Mouse (Mus musculus) heart, embryonic 16.5 days (tissue): ENCODE measurements around the gene Sipa1l2. TPM values are rescaled to one million over a fixed set of nuclear protein-coding genes. Genes with fewer than 3 reads are reported as not detected.

ENCODE experiments used
- ATAC-seq: fragments of 200-750 bp; cut with Nextera tagmentation; replicated peaks from 2 replicates; pipeline ENCODE4 v1.8.0; 2017; ENCODE audit warnings: moderate number of reproducible peaks; ENCODE audit not compliant: insufficient read depth, low FRiP score; ENCODE audit errors: extremely low read depth
- H3K27ac ChIP-seq: fragments of 300-500 bp; sonication (generic); 2 replicates; pipeline ENCODE4 v1.5.1; 2014; ENCODE audit warnings: mild to moderate bottlenecking, low read length, control low read depth, moderate library complexity
- H3K27me3 ChIP-seq: fragments of 300-500 bp; sonication (generic); 2 replicates; pipeline ENCODE4 v1.6.1; 2014; ENCODE audit warnings: low read length, mixed read lengths; ENCODE audit not compliant: control insufficient read depth, insufficient read depth
- H3K36me3 ChIP-seq: fragments of 300-500 bp; sonication (generic); 2 replicates; pipeline ENCODE4 v1.6.1; 2014; ENCODE audit not compliant: control insufficient read depth, insufficient read depth
- H3K4me1 ChIP-seq: fragments of 300-500 bp; sonication (generic); 2 replicates; pipeline ENCODE4 v1.6.1; 2014; ENCODE audit warnings: low read length, mixed read lengths; ENCODE audit not compliant: control insufficient read depth, insufficient read depth
- H3K4me2 ChIP-seq: fragments of 300-500 bp; sonication (generic); 2 replicates; pipeline ENCODE4 v1.6.1; 2014; ENCODE audit warnings: low read depth, mild to moderate bottlenecking, control low read depth, low read length
- H3K4me3 ChIP-seq: fragments of 300-500 bp; sonication (generic); 2 replicates; pipeline ENCODE4 v1.5.1; 2014; ENCODE audit warnings: mild to moderate bottlenecking, control low read depth, low read length
- H3K9ac ChIP-seq: fragments of 300-500 bp; sonication (generic); 2 replicates; pipeline ENCODE4 v1.6.1; 2014; ENCODE audit warnings: low read length, control low read depth
- H3K9me3 ChIP-seq: fragments of 300-500 bp; sonication (generic); replicated peaks from 2 replicates; pipeline ENCODE4 v1.6.1; 2016; ENCODE audit warnings: low read length; ENCODE audit not compliant: control insufficient read depth
- whole genome bisulfite sequencing: fragments of 180-500 bp; shearing (Covaris S2); extraction: QIAGEN DNeasy Blood & Tissue Kit; methylation state at CpG from one replicate; pipeline ENCODE4 v1.1.7; 2014; 5-methylcytosine and 5-hydroxymethylcytosine counted together
- polyA plus RNA-seq: library from polyadenylated mRNA; unstranded; fragments of >200 nt; fragmentation: Nextera tagmentation; extraction: Ambion mirVana; gene quantifications from 2 replicates; pipeline ENCODE4 v1.2.1, GENCODE M21; 2015

The Sipa1l2 gene
- polyA plus RNA-seq, 1 experiment from 2014 or later: 19.9 TPM

- no peaks in the 10 kb centered on the region for H3K36me3 ChIP-seq
- H3K9ac ChIP-seq: no peak overlapping the region
- H3K9me3 ChIP-seq: no peaks in the 10 kb centered on the region
- H3K4me2 ChIP-seq: no peak overlapping the region
- no peak for ATAC-seq
- peaks cover 66% of the 10 kb centered on the region for H3K4me1 ChIP-seq
- no peak overlapping the region for H3K4me3 ChIP-seq
- 67% methylated on average over 3 of the region's 3 CpGs for WGBS
- no peak overlapping the region for H3K27ac ChIP-seq
- no peaks in the 10 kb centered on the region for H3K27me3 ChIP-seq
Measured at GRCm38 (mm10) chr8:125502828-125503227, 66.8 kb downstream of the Sipa1l2 start.

- Histone ChIP-seq H3K27ac (peak overlapping the region; percentile 26; the same call in 1 of the 2 replicates), H3K27me3 (no peaks in the 10 kb centered on the region), H3K9ac (no peak overlapping the region), H3K9me3 (no peaks in the 10 kb centered on the region), H3K4me1 (peaks cover 54% of the 10 kb centered on the region), H3K4me2 (no peak overlapping the region; the same call in 1 of the 2 replicates), H3K36me3 (no peaks in the 10 kb centered on the region), H3K4me3 (no peak overlapping the region)
- no peak for ATAC-seq
- 73% methylated on average over 5 of the region's 5 CpGs for WGBS
Measured at GRCm38 (mm10) chr8:125500005-125500404, 69.6 kb downstream of the Sipa1l2 start.

- 40% methylated on average over 10 of the region's 10 CpGs for WGBS
- Histone ChIP-seq H3K9ac (peak overlapping the region; percentile 44), H3K4me3 (no peak overlapping the region), H3K4me2 (no peak overlapping the region), H3K9me3 (no peaks in the 10 kb centered on the region), H3K27me3 (no peaks in the 10 kb centered on the region), H3K36me3 (no peaks in the 10 kb centered on the region), H3K27ac (peak overlapping the region; percentile 15), H3K4me1 (peaks cover 45% of the 10 kb centered on the region)
- ATAC-seq: no peak
Measured at GRCm38 (mm10) chr8:125498508-125498907, 71.1 kb downstream of the Sipa1l2 start.

- ATAC-seq: no peak
- Histone ChIP-seq H3K27me3 (no peaks in the 10 kb centered on the region), H3K36me3 (peaks cover 13% of the 10 kb centered on the region), H3K9ac (no peak overlapping the region), H3K4me2 (no peak overlapping the region), H3K4me3 (no peak overlapping the region), H3K4me1 (peaks cover 45% of the 10 kb centered on the region), H3K27ac (peak overlapping the region; percentile 52), H3K9me3 (no peaks in the 10 kb centered on the region)
- 62% methylated on average over 2 of the region's 2 CpGs for WGBS
Measured at GRCm38 (mm10) chr8:125495545-125495944, 74.1 kb downstream of the Sipa1l2 start.

GRCm38 (mm10) chr8:125493254-125493815 is 76.3 kb downstream of the Sipa1l2 start:
- H3K4me1 ChIP-seq: peaks cover 35% of the 10 kb centered on the region
- no peak overlapping the region for H3K9ac ChIP-seq
- no peaks in the 10 kb centered on the region for H3K27me3 ChIP-seq
- H3K9me3 ChIP-seq: no peaks in the 10 kb centered on the region
- ATAC-seq: no peak
- 44% methylated on average over 6 of the region's 6 CpGs for WGBS
- H3K27ac ChIP-seq: no peak overlapping the region
- peaks cover 14% of the 10 kb centered on the region for H3K36me3 ChIP-seq
- no peak overlapping the region for H3K4me2 ChIP-seq
- H3K4me3 ChIP-seq: no peak overlapping the region

GRCm38 (mm10) chr8:125492416-125492815 is 77.2 kb downstream of the Sipa1l2 start:
- H3K4me3 ChIP-seq: no peak overlapping the region
- WGBS: 48% methylated on average over 11 of the region's 11 CpGs
- H3K36me3 ChIP-seq: peaks cover 16% of the 10 kb centered on the region
- no peak overlapping the region for H3K9ac ChIP-seq
- H3K27me3 ChIP-seq: no peaks in the 10 kb centered on the region
- 0 out of 2 replicates have a peak overlapping the region, but pooled peaks have one; percentile 5 for H3K27ac ChIP-seq
- no peaks in the 10 kb centered on the region for H3K9me3 ChIP-seq
- ATAC-seq: no peak
- no peak overlapping the region for H3K4me2 ChIP-seq
- H3K4me1 ChIP-seq: peaks cover 34% of the 10 kb centered on the region

GRCm38 (mm10) chr8:125488747-125489146 is 80.9 kb downstream of the Sipa1l2 start:
- Histone ChIP-seq H3K27me3 (no peaks in the 10 kb centered on the region), H3K4me3 (no peak overlapping the region), H3K4me1 (peaks cover 38% of the 10 kb centered on the region), H3K27ac (peak overlapping the region; percentile 16; the same call in 1 of the 2 replicates), H3K36me3 (peaks cover 20% of the 10 kb centered on the region), H3K9ac (no peak overlapping the region), H3K4me2 (no peak overlapping the region), H3K9me3 (no peaks in the 10 kb centered on the region)
- 23% methylated on average over 1 of the region's 1 CpGs for WGBS
- no peak for ATAC-seq

- peaks cover 19% of the 10 kb centered on the region for H3K36me3 ChIP-seq
- 86% methylated on average over 3 of the region's 3 CpGs for WGBS
Measured at GRCm38 (mm10) chr8:125485715-125486114, 83.9 kb downstream of the Sipa1l2 start.

GRCm38 (mm10) chr8:125484530-125485196 is 84.9 kb downstream of the Sipa1l2 start:
- no peak; the same call in 1 of the 2 replicates for ATAC-seq
- H3K9me3 ChIP-seq: 0 out of 2 replicates have a peak, but pooled peaks cover 2% of the 10 kb centered on the region
- H3K4me2 ChIP-seq: no peak overlapping the region
- H3K4me1 ChIP-seq: peaks cover 27% of the 10 kb centered on the region
- no peak overlapping the region for H3K4me3 ChIP-seq
- H3K36me3 ChIP-seq: peaks cover 28% of the 10 kb centered on the region
- H3K27ac ChIP-seq: peak overlapping the region; percentile 68
- H3K27me3 ChIP-seq: no peaks in the 10 kb centered on the region
- 58% methylated on average over 7 of the region's 7 CpGs for WGBS
- H3K9ac ChIP-seq: peak overlapping the region; percentile 11; the same call in 1 of the 2 replicates

More at GRCm38 (mm10) chr8:125485715-125486114, 83.9 kb downstream of the Sipa1l2 start:
- no peaks in the 10 kb centered on the region for H3K27me3 ChIP-seq
- peaks cover 27% of the 10 kb centered on the region for H3K4me1 ChIP-seq
- H3K9me3 ChIP-seq: 0 out of 2 replicates have a peak, but pooled peaks cover 2% of the 10 kb centered on the region
- H3K4me2 ChIP-seq: no peak overlapping the region
- H3K9ac ChIP-seq: no peak overlapping the region
- no peak overlapping the region for H3K27ac ChIP-seq
- no peak for ATAC-seq
- no peak overlapping the region for H3K4me3 ChIP-seq
